Mouse (Mus musculus): Measurements from ENCODE around the gene Vps53. TPM values are rescaled to one million over a fixed set of nuclear protein-coding genes. Genes with fewer than 3 reads are reported as not detected.

Gene Vps53
- polyA plus RNA-seq, 1 experiment from 2014 or later = 17.2 TPM

DNA sequence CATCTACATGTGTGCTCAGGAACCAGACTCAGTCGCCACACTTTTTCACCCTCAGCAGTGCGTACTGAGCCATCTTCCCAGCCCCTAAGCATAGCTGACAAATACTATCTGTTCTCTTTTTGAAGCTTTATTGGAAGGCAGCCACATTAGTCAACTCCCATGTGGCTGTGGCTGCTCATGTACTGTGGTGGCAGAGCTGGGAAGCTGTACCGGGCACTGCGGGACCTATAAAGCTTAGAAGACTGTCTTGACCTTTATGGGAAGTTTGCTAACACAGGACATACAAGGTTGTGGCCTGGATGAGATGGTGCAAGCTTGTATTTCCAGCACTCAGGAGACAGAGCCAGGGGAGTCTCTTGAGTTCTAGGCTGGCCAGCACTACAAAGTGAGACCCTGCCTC is 12.8 kb downstream of the Vps53 start:
- Histone ChIP-seq H3K4me2 (no peak overlapping the region), H3K27me3 (no peaks in the 10 kb centered on the region), H3K9me3 (replicated peaks) (no peaks in the 10 kb centered on the region), H3K36me3 (peaks cover 11% of the 10 kb centered on the region), H3K9ac (no peak overlapping the region), H3K4me1 (replicated peaks) (0 out of 2 replicates have a peak, but pooled peaks cover 4% of the 10 kb centered on the region), H3K4me3 (replicated peaks) (no peak overlapping the region), H3K27ac (no peak overlapping the region)
- ATAC-seq (ENCODE audit: low read depth) = no peak
- 84% methylated on average over 4 of the region's 4 CpGs for WGBS (ENCODE audit: insufficient replicate concordance)
- no peak for DNase-seq

DNA sequence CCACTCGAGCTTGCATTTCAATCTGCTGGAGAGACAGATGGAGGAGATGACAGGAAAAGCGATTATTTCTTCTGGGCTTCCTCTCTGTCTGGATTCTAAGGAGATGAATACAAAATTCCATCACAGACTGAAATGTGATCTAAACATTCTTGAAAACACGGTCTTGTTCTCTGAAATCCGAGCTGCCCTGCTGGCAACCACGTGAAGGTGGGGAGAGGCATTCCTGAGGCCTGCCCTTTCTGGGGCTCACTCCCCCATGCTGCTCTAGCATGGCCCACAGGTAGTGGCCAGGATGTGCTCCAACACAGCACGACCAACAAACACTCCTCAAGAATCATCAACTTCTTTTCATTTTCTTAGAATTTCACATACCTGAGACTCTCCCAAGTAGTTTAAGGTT is 19.2 kb downstream of the Vps53 start:
- H3K9ac ChIP-seq = no peak overlapping the region
- peaks cover 22% of the 10 kb centered on the region for H3K36me3 ChIP-seq
- no peak overlapping the region for H3K27ac ChIP-seq
- no peak overlapping the region for H3K4me3 ChIP-seq (replicated peaks)
- H3K4me2 ChIP-seq = no peak overlapping the region
- 57% methylated on average over 6 of the region's 6 CpGs for WGBS (ENCODE audit: insufficient replicate concordance)
- ATAC-seq (ENCODE audit: low read depth) = no peak
- no peaks in the 10 kb centered on the region for H3K27me3 ChIP-seq
- H3K4me1 ChIP-seq (replicated peaks) = no peaks in the 10 kb centered on the region
- H3K9me3 ChIP-seq (replicated peaks) = no peaks in the 10 kb centered on the region
- no peak for DNase-seq

DNA sequence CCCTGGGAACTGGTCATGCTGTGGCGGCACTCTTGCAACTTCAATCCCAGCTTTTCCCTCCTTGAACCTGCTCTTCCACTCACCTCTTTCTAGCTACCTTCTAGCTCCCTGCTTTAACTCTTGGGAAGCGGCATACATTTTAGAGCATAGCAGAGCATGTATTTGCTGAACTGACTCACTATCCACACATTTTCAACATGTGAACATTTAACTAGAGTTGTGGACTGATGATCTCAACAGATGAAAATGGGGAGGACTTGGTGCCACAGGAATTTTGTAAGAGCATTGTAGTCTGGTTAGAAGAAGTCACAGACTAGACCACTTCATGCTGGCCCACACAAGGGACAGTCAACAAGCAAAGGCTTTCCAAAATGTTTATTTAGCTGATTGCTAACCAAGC is 21.1 kb downstream of the Vps53 start:
- Histone ChIP-seq H3K9me3 (replicated peaks) (no peaks in the 10 kb centered on the region), H3K9ac (no peak overlapping the region), H3K27ac (no peak overlapping the region), H3K36me3 (peaks cover 17% of the 10 kb centered on the region), H3K4me1 (replicated peaks) (peaks cover 10% of the 10 kb centered on the region; the same call in 1 of the 2 replicates), H3K27me3 (no peaks in the 10 kb centered on the region), H3K4me2 (no peak overlapping the region), H3K4me3 (replicated peaks) (no peak overlapping the region)
- DNase-seq = no peak
- WGBS (ENCODE audit: insufficient replicate concordance) = 82% methylated on average over 2 of the region's 2 CpGs
- ATAC-seq (ENCODE audit: low read depth) = no peak

DNA sequence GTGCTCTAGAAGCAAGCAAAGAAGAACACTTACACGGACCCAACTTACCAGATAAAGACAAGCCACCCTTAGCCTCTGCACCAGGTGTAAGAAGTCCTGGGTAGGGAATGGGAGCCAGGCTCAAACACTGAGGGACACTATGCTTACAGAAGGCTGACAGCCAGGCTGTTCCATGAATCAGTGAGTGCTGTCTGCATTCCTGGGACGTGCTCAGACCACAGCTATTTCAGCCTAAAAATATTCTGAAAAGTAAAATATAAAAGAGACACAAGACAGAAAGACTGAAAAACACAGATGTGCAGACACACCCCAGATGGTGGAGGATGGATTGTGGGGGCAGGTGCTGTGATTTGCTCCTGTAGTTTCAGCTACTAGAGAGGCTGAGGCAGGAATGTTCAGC is 24.6 kb downstream of the Vps53 start:
- Histone ChIP-seq H3K4me3 (replicated peaks) (no peak overlapping the region), H3K9me3 (replicated peaks) (no peaks in the 10 kb centered on the region), H3K4me2 (no peak overlapping the region), H3K9ac (no peak overlapping the region), H3K27me3 (no peaks in the 10 kb centered on the region), H3K4me1 (replicated peaks) (peaks cover 10% of the 10 kb centered on the region; the same call in 1 of the 2 replicates), H3K27ac (no peak overlapping the region), H3K36me3 (peaks cover 14% of the 10 kb centered on the region)
- 81% methylated on average over 2 of the region's 2 CpGs for WGBS (ENCODE audit: insufficient replicate concordance)
- DNase-seq (no peak), ATAC-seq (ENCODE audit: low read depth) (no peak)

DNA sequence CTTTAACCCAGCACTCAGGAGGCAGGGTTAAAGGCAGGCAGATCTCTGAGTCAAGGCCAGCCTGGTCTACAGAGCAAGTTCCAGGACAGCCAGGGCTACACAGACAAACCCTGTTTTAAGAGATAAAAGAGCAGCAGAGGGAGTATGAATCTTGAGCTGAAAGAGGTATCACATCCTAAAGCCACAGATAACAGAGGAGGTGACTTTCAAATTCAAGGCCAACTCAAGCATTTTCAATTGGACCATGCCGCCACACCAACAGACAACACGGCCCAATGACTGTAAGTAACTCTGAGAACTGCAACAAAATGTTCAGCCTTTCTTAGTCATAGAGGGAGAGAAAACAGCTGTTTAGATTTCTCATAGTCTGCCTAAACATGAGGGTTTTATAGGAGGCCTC is 25.2 kb downstream of the Vps53 start:
- no peak for ATAC-seq (ENCODE audit: low read depth)
- Histone ChIP-seq H3K27ac (no peak overlapping the region), H3K9ac (no peak overlapping the region), H3K4me2 (no peak overlapping the region), H3K4me3 (replicated peaks) (no peak overlapping the region), H3K9me3 (replicated peaks) (no peaks in the 10 kb centered on the region), H3K27me3 (no peaks in the 10 kb centered on the region), H3K4me1 (replicated peaks) (peaks cover 10% of the 10 kb centered on the region; the same call in 1 of the 2 replicates), H3K36me3 (peaks cover 14% of the 10 kb centered on the region; the same call in 1 of the 2 replicates)
- 69% methylated on average over 2 of the region's 2 CpGs for WGBS (ENCODE audit: insufficient replicate concordance)
- DNase-seq = no peak

DNA sequence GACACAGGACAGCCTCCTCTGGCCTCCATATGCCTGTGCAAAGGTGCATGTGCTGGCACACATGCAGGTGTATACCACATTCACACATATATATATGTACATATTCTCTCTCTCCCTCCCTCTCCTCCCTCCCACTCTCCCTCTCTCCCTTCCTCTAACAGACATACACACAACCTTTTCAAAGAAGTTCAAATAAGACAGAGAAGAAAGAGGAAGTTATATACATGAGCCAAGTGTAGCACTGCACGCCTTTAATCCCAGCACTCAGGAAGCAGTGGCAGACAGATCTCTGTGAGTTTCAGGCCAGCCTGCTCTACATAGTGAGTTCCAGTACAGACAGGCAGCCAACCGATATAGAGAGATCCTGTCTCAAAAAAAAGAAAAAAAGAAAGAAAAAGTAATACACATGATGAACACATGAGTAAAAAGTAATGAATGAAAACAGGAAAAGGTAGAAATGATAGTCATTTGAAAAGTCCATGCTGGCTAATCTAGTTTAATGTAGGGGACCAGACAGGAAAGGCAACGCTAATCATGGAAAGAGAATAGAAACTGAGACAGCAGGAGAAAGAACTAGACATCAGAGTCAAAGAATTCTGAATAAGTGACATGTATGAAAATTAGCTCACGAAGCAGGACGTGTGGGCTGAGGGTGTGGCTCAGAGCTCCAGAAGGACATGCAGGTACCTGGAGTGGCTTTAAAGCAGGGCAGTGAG is 26.1 kb downstream of the Vps53 start:
- Histone ChIP-seq H3K4me1 (replicated peaks) (peaks cover 10% of the 10 kb centered on the region; the same call in 1 of the 2 replicates), H3K27ac (no peak overlapping the region), H3K27me3 (no peaks in the 10 kb centered on the region), H3K4me3 (replicated peaks) (no peak overlapping the region), H3K9me3 (replicated peaks) (no peaks in the 10 kb centered on the region), H3K9ac (no peak overlapping the region), H3K4me2 (no peak overlapping the region), H3K36me3 (peaks cover 7% of the 10 kb centered on the region; the same call in 1 of the 2 replicates)
- 58% methylated on average over 5 of the region's 5 CpGs for WGBS (ENCODE audit: insufficient replicate concordance)
- ATAC-seq (ENCODE audit: low read depth) = no peak
- no peak for DNase-seq

DNA sequence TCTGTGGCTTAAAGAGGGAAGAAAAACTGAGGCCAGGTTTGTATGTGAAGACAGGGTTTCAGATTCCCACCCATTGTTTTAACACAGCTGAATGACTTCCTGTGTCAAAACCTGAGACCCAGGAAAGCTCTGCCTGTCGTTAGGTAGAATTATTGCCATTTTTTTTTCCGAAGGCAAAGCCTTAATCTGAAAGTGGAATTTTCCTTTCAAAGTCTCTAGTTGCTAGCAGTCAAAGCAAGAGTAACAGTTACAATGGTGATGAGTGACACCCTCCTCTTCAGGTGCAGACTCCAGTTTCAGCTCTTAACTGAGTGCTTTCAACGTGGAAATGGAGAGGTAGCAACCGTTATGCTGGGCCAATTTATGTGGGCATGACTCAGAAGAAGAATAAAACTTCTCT is 28.5 kb downstream of the Vps53 start:
- Histone ChIP-seq H3K9me3 (replicated peaks) (no peaks in the 10 kb centered on the region), H3K9ac (no peak overlapping the region), H3K36me3 (no peaks in the 10 kb centered on the region), H3K4me3 (replicated peaks) (no peak overlapping the region), H3K4me1 (replicated peaks) (peaks cover 10% of the 10 kb centered on the region; the same call in 1 of the 2 replicates), H3K27me3 (no peaks in the 10 kb centered on the region), H3K4me2 (no peak overlapping the region), H3K27ac (no peak overlapping the region)
- WGBS (ENCODE audit: insufficient replicate concordance) = 51% methylated on average over 4 of the region's 4 CpGs
- DNase-seq (no peak), ATAC-seq (ENCODE audit: low read depth) (no peak)

DNA sequence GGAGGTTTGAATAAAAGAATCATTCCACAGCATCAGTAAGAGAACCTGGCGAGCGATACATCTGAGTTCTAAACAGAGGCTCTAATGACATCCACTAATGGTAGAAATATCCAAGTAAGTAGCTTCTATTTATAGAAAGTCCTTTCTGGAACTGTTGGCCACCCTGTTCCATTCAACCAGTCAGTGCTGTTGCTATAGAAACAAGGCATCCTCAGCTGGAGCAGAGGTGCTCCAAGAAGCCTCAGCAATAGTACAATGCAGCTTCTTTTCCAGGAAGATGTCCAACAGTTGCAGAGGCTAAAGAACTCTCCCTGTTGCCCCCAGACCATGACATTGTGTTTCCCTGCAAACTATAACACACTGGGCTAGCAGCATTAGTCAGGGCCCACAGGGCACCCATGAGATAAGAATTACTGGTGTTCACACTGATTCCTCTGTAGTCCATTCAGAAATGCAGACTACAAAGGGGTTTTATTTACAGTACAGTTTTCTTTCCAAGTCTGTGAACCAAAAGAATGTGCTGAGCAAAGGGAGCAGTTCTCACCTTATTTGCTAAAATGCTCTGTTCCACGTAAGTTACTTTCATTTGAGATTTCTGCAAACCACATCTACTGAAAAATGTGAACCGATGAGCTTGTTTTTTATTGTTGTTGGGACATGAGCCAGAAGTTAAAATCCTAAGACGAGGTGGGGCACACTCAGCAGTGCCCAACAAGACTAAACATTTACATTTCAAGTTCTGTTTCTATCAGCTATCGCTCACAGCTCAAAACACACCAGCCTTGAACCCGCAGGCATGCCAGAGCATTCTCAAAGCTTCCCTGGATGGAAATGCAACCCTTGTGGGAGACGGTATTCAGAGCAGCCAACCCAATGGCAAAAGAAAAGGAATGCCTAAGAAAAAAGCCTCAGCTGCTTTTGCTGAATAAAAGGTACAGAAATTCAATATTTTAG is 31.1 kb downstream of the Vps53 start:
- Histone ChIP-seq H3K27ac (no peak overlapping the region), H3K9me3 (replicated peaks) (no peaks in the 10 kb centered on the region), H3K36me3 (no peaks in the 10 kb centered on the region), H3K27me3 (no peaks in the 10 kb centered on the region), H3K4me2 (no peak overlapping the region), H3K9ac (no peak overlapping the region), H3K4me1 (replicated peaks) (no peaks in the 10 kb centered on the region; the same call in 1 of the 2 replicates), H3K4me3 (replicated peaks) (no peak overlapping the region)
- DNase-seq (no peak), ATAC-seq (ENCODE audit: low read depth) (no peak)
- WGBS (ENCODE audit: insufficient replicate concordance) = 79% methylated on average over 8 of the region's 8 CpGs

DNA sequence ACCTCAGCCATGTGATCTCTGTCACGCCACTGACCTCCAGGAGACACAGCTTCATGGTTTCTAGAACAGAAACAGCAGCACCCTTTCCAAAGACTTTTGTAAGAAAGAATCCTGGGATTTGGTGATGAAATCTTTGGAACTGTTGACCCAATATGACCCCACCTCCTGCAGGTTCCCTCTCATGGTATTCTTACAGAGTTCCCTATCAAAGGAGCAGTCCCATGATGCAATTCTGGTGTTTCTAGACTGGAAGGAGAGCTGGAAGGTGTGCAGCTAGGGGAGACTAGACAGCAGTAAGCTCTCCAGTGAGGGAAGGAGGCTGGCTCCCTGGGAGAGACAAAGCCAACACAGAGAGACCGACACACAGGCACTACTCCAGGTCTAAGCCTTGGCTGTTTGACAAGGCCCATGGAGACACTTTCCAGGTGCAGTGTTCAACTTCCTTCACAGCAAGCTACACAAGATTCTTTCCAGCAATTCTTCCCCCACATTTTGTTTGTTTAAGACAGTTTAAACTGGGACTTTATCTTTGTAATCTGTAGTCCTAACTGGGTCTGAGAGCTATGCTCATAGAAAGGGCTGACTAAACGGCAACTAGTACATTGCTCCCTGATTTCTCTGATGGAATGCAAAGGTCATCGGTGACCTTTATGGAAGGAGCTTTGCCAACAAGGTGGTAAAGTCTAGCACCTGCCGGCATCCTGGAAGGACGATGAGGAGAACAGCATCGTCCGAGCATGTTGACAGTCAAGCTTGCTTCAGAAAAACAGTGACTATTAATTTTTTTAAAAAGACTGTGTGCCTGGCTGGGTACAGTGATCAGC is 33.0 kb downstream of the Vps53 start:
- DNase-seq (no peak), ATAC-seq (ENCODE audit: low read depth) (no peak)
- no peaks in the 10 kb centered on the region for H3K27me3 ChIP-seq
- no peak overlapping the region for H3K4me3 ChIP-seq (replicated peaks)
- no peak overlapping the region for H3K4me2 ChIP-seq
- 83% methylated on average over 8 of the region's 8 CpGs for whole genome bisulfite sequencing (ENCODE audit: insufficient replicate concordance)
- no peak overlapping the region for H3K9ac ChIP-seq
- no peaks in the 10 kb centered on the region for H3K9me3 ChIP-seq (replicated peaks)
- H3K36me3 ChIP-seq = no peaks in the 10 kb centered on the region
- H3K4me1 ChIP-seq (replicated peaks) = no peaks in the 10 kb centered on the region; the same call in 1 of the 2 replicates
- no peak overlapping the region for H3K27ac ChIP-seq

DNA sequence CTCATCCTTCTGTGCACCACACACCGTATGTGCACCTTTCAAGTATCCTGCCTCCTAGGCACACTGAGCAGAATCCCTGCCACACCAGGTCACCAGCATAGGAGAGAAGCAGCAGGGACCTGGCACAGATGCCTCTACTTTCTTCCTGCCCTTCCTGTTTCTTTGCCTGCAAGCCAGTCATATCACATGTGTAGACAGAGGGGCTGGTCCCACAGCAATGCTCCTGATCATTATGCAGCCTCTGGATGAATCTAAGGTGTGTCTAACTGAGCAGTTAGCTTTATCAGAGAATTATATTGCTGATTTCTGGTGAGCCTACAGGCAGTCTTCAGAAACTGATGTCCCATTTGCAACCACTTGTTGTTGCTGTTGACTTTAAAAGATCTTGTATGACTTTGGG is 34.3 kb downstream of the Vps53 start:
- Histone ChIP-seq H3K9me3 (replicated peaks) (no peaks in the 10 kb centered on the region), H3K27me3 (no peaks in the 10 kb centered on the region), H3K4me1 (replicated peaks) (no peaks in the 10 kb centered on the region; the same call in 1 of the 2 replicates), H3K4me3 (replicated peaks) (no peak overlapping the region), H3K4me2 (no peak overlapping the region), H3K9ac (no peak overlapping the region), H3K36me3 (no peaks in the 10 kb centered on the region), H3K27ac (no peak overlapping the region)
- no peak for DNase-seq
- ATAC-seq (ENCODE audit: low read depth) = no peak
- 95% methylated on average over 1 of the region's 1 CpGs for WGBS (ENCODE audit: insufficient replicate concordance)

DNA sequence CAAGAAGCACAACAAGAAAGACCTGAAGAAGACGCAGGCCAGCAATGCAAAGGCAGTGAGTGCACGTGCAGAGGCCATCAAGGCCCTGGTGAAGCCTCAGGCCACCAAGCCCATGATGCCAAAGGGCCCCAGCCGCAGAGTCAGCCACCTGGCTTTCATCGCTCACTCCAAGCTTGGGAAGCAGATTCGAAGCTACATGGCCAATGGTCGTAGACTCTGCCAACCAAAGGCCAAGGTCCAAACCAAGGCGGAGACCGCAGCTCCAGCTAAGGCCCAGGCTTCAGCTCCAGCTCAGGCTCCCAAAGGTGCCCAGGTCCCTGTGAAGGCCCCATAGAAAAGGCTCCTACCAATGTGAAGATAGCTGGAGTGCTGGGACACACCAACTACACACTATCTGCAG is 35.1 kb downstream of the Vps53 start:
- no peaks in the 10 kb centered on the region for H3K36me3 ChIP-seq
- no peaks in the 10 kb centered on the region for H3K9me3 ChIP-seq (replicated peaks)
- no peak overlapping the region for H3K4me2 ChIP-seq
- ATAC-seq (ENCODE audit: low read depth) (no peak), DNase-seq (no peak)
- no peaks in the 10 kb centered on the region for H3K27me3 ChIP-seq
- no peak overlapping the region for H3K4me3 ChIP-seq (replicated peaks)
- H3K27ac ChIP-seq = no peak overlapping the region
- no peaks in the 10 kb centered on the region; the same call in 1 of the 2 replicates for H3K4me1 ChIP-seq (replicated peaks)
- WGBS (ENCODE audit: insufficient replicate concordance) = 82% methylated on average over 8 of the region's 8 CpGs
- no peak overlapping the region for H3K9ac ChIP-seq

Measured in liver, embryonic 13.5 days (tissue).